Mouse (Mus musculus): ENCODE data around the gene Cadm1.

The Cadm1 gene

GRCm38 (mm10) chr9:47867474-47867873, 337.5 kb downstream of the Cadm1 start:
- DNase-seq (ENCODE audit: low spot score in 2 of 2): no peak

GRCm38 (mm10) chr9:47869661-47870060, 339.7 kb downstream of the Cadm1 start:
- DNase-seq (ENCODE audit: low spot score in 2 of 2): no peak

GRCm38 (mm10) chr9:47876557-47877206, 346.7 kb downstream of the Cadm1 start:
- no peak for DNase-seq (ENCODE audit: low spot score in 2 of 2)

GRCm38 (mm10) chr9:47880171-47880570, 350.2 kb downstream of the Cadm1 start:
- no peak for DNase-seq (ENCODE audit: low spot score in 2 of 2)

GRCm38 (mm10) chr9:47882372-47882771, 352.4 kb downstream of the Cadm1 start:
- DNase-seq (ENCODE audit: low spot score in 2 of 2): no peak

GRCm38 (mm10) chr9:47891721-47892120, 361.7 kb downstream of the Cadm1 start:
- DNase-seq (ENCODE audit: low spot score in 2 of 2): no peak

GRCm38 (mm10) chr9:47892995-47893394, 363.0 kb downstream of the Cadm1 start:
- DNase-seq (ENCODE audit: low spot score in 2 of 2): no peak

GRCm38 (mm10) chr9:47894096-47894495, 364.1 kb downstream of the Cadm1 start:
- DNase-seq (ENCODE audit: low spot score in 2 of 2): no peak

- DNase-seq (ENCODE audit: low spot score in 2 of 2): no peak
These were observed 364.7 kb downstream of the Cadm1 start for GRCm38 (mm10) chr9:47894661-47895060.

GRCm38 (mm10) chr9:47895121-47895520, 365.1 kb downstream of the Cadm1 start:
- no peak for DNase-seq (ENCODE audit: low spot score in 2 of 2)

GRCm38 (mm10) chr9:47900734-47901133, 370.8 kb downstream of the Cadm1 start:
- DNase-seq (ENCODE audit: low spot score in 2 of 2): no peak

GRCm38 (mm10) chr9:47903661-47904060, 373.7 kb downstream of the Cadm1 start:
- no peak for DNase-seq (ENCODE audit: low spot score in 2 of 2)

- DNase-seq (ENCODE audit: low spot score in 2 of 2): no peak
These were observed 374.5 kb downstream of the Cadm1 start for GRCm38 (mm10) chr9:47904339-47904922.

- DNase-seq (ENCODE audit: low spot score in 2 of 2): no peak
These were observed 376.5 kb downstream of the Cadm1 start for GRCm38 (mm10) chr9:47906521-47906920.
